Mouse (Mus musculus) kidney, embryonic 15.5 days (tissue): ENCODE data around the gene Tmem119. TPM values are rescaled to one million over a fixed set of nuclear protein-coding genes. Genes with fewer than 3 reads are reported as not detected.

ENCODE experiments used
- polyA plus RNA-seq: library from polyadenylated mRNA; unstranded; fragments of >200 nt; fragmentation: Nextera tagmentation; extraction: Ambion mirVana; gene quantifications from 2 replicates; pipeline ENCODE4 v1.2.1, GENCODE M21; 2015

The Tmem119 gene
- polyA plus RNA-seq, 1 experiment from 2014 or later, result 52.1 TPM

Other genes with a start within 250 kb of the Tmem119 start
- 5.0 and 6.0 TPM in 2 replicates for gene Cmklr1, start 150.1 kb downstream of the Tmem119 start, polyA plus RNA-seq
- gene 1700069L16Rik, start 75.7 kb downstream of the Tmem119 start, polyA plus RNA-seq, result not detected in 2 replicates
- 4.8 and 6.1 TPM in 2 replicates for gene Ficd, start 64.7 kb downstream of the Tmem119 start, polyA plus RNA-seq
- 57.6 and 59.2 TPM in 2 replicates for gene Sart3, start 28.0 kb downstream of the Tmem119 start, polyA plus RNA-seq
- 104 and 112 TPM in 2 replicates for gene Iscu, start 27.8 kb downstream of the Tmem119 start, polyA plus RNA-seq
- gene Selplg, start 32.1 kb upstream of the Tmem119 start, polyA plus RNA-seq, result 1.5 and 2.2 TPM in 2 replicates
- 105 and 119 TPM in 2 replicates for gene Coro1c, start 108.2 kb upstream of the Tmem119 start, polyA plus RNA-seq
- 14.7 and 18.3 TPM in 2 replicates for gene Ssh1, start 193.4 kb upstream of the Tmem119 start, polyA plus RNA-seq
- gene Dao, start 203.2 kb upstream of the Tmem119 start, polyA plus RNA-seq, result 14.2 and 14.9 TPM in 2 replicates